Mouse (Mus musculus): ENCODE results near the gene Cyp2w1.

Cyp2w1 gene

GRCm38 (mm10) chr5:139352317-139352716 lies at the start of gene Cyp2w1:
Gene Cyp2w1, plus strand, starts transcription at chr5:139352617.
- no peak for DNase-seq (ENCODE audit: low read depth, low spot score)

DNA sequence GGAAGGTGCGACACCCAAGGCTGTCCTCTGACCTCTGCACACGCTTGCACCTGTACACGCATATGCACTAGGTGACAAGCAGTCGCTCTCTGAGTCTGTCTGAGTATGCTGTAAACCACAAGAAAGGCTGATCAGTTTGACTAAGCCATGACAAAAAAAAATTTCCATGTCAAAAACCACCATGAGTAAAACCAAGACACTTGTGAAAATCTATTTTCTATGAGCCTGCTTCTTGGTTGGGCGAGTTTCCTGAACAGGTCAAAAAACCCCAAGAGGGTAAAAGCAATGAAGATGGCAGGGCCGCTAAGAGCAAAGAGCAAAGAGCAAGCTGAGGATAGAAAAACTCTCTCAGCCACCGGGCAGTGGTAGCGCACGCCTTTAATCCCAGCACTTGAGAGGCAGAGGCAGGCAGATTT lies 48.8 kb upstream of the Cyp2w1 start:
- DNase-seq (ENCODE audit: low read depth, low spot score): no peak

DNA sequence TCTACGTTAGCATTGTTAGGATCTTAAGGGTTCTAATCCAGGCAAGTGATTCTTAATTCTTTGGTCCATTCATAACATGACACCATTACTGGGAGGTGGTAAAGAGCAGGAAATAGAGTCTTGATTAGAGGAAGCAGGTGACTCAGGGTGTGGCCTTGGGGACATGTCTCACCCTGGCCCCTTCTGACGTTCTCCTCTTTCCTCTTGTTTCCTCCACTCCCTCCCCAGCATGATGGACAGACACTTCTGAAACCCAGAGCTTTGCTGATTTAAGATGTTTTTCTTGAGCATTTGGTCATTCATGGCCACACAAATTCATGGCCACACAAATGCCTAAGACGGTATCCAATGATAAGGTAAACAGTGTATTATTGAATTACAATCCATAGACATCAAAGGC lies 42.5 kb upstream of the Cyp2w1 start:
- no peak for DNase-seq (ENCODE audit: low read depth, low spot score)

DNA sequence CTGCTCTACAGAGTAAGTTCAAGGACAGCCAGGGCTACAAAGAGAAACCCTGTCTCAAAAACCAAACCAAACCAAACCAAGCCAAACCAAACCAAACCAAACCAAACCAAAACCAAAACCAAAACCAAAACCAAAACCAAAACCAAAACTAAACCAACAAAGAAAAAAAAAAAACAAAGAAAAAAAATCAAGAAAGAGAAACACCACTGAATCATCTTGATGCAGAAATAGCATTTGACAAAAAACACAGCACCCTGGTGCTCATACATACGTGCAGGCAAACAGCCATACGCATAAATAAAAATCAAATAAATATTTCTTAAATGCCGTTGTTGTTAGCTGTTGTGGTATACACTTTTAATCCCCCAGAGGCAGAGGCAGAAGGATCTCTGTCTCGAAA lies 41.9 kb upstream of the Cyp2w1 start:
- DNase-seq (ENCODE audit: low read depth, low spot score): no peak

- DNase-seq (ENCODE audit: low read depth, low spot score): no peak
These were observed 40.6 kb upstream of the Cyp2w1 start for GRCm38 (mm10) chr5:139311822-139312221.

GRCm38 (mm10) chr5:139313536-139313935 lies 38.9 kb upstream of the Cyp2w1 start:
- DNase-seq (ENCODE audit: low read depth, low spot score): no peak

GRCm38 (mm10) chr5:139314941-139315642 lies 37.3 kb upstream of the Cyp2w1 start:
- no peak for DNase-seq (ENCODE audit: low read depth, low spot score)

GRCm38 (mm10) chr5:139316982-139317675 lies 35.3 kb upstream of the Cyp2w1 start:
- no peak for DNase-seq (ENCODE audit: low read depth, low spot score)

- peak; percentile 53 for DNase-seq (ENCODE audit: low read depth, low spot score)
These were observed 34.5 kb upstream of the Cyp2w1 start for GRCm38 (mm10) chr5:139317751-139318504.

- DNase-seq (ENCODE audit: low read depth, low spot score): no peak
These were observed 32.0 kb upstream of the Cyp2w1 start for GRCm38 (mm10) chr5:139320424-139320823.

GRCm38 (mm10) chr5:139321331-139321730 lies 31.1 kb upstream of the Cyp2w1 start:
- peak; percentile 62 for DNase-seq (ENCODE audit: low read depth, low spot score)

- DNase-seq (ENCODE audit: low read depth, low spot score): no peak
These were observed 29.0 kb upstream of the Cyp2w1 start for GRCm38 (mm10) chr5:139323260-139323924.

GRCm38 (mm10) chr5:139324045-139324491 lies 28.3 kb upstream of the Cyp2w1 start:
- peak; percentile 55 for DNase-seq (ENCODE audit: low read depth, low spot score)

DNA sequence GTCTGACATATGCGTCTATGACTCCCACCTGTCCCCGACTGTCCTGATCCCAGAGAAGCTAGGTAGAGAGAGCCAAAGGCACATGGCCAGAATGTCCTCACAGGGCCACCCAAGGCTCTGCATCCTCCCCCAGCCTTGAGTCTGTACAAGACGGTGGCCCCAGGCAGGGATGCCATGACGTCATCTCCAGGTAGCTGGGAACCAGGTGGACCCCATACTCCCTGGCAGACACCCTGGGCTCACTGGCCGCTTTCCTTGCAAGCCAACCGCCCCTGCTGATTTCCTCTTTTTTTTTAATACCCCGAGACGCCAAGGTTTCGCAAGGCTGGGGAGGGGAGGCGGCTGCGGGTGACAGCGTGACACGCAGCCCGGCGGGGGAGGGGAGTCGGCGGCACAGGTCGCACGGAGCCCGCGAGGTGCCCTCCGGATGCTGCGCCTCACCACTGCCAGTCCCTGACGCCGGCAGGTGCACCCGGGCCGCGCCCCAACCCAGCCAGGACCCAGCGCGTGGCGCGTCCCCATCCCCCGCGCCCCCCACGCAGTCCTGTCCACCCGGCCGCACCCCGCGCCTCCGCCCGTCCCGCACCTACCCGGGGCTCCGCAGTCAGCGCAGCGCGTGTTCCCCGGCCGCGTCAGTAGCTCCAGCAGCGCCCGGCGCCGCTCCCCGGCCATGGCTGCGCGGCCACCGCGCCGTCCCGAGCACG lies 27.6 kb upstream of the Cyp2w1 start:
- DNase-seq (ENCODE audit: low read depth, low spot score): no peak

GRCm38 (mm10) chr5:139325395-139325966 lies 26.9 kb upstream of the Cyp2w1 start, which contains the start of gene Adap1:
Gene Adap1, minus strand, starts transcription at chr5:139325622.
- no peak for DNase-seq (ENCODE audit: low read depth, low spot score)

- DNase-seq (ENCODE audit: low read depth, low spot score): no peak
These were observed 26.2 kb upstream of the Cyp2w1 start for GRCm38 (mm10) chr5:139326111-139326696.

DNA sequence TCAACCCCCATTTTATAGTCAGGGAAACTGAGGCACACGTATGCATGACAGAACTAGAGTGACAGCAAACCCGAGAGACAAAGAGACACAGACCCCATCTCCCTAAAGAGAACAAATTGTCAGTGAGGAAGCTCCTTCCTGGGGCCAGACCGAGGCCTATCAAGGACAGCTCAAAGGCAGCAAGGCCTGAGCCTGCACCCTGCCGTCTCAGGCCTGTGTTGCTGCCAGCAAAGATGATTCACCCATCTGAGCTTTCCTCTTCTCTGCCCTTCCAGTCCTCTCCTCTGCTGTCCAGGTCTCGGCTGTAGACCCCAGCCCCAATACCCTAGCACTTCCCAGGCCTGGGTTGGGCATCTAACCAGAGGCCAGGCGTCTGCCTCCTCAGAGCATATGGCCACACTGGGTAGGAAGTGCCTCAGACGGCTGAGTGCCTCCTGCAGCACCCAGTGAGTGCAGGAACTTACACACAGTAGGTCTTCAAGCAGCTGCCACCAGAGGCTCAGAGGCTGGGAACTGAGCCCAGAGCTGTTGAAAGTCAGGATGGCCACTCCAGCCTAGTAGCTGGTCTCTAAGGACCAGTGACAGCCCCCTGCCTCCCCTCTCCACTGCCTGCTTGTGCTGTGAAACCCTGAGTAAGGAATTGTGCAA lies 25.3 kb upstream of the Cyp2w1 start:
- no peak for DNase-seq (ENCODE audit: low read depth, low spot score)

DNA sequence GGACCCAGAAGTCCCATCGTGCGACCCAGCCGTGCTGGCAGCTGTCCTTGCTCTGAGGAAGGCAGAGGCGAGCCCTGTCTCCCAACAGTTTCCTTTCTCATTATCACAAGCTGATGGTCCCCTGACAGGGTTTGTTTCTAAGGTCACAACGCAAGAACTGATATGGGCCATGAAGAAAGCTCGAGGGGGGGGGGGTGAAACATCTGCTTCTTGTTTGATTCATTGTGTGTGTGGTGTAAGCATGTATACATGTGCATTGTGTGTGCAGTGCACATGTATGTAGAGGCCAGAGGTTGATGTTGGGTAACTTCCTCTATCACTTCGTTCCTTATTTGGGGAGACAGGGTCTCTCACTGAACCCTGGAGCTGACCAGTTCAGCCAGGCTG lies 24.8 kb upstream of the Cyp2w1 start:
- DNase-seq (ENCODE audit: low read depth, low spot score): no peak

DNA sequence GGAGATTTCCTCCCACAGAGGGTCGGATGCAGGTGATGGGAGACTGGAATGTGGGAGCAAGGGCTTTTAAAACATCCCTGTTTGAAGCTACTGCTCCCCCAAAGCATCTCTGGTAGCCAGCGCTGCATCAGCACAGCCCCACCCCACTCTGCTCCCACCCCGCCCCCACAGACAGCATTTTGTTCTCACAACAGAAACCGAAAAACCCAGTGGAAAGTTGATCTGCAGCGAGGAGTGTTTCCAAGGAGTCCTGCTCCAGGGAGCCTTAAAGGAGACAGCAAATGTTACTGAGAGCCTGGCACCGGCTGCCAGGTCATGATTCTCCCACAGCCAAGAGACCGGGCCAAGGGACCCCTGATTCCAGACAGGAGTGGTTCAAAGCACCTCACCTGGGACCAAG lies 21.7 kb upstream of the Cyp2w1 start:
- no peak for DNase-seq (ENCODE audit: low read depth, low spot score)

GRCm38 (mm10) chr5:139331742-139332141 lies 20.7 kb upstream of the Cyp2w1 start:
- no peak for DNase-seq (ENCODE audit: low read depth, low spot score)

Measured in telencephalon, adult 2 months (tissue).